Mouse (Mus musculus): Measurements from ENCODE around the gene Fbxo46. TPM values are rescaled to one million over a fixed set of nuclear protein-coding genes. Genes with fewer than 3 reads are reported as not detected.

The Fbxo46 gene
- 25.7 to 28.5 TPM (median 26.6 TPM) in 4 replicates for total RNA-seq (2023; ENCODE audit: inconsistent age)

GRCm38 (mm10) chr7:19119631-19120429, at the start of gene Fbxo46:
TSS of gene Fbxo46 (plus strand) at chr7:19119859.

GRCm38 (mm10) chr7:19075723-19076585, 43.7 kb upstream of the Fbxo46 start, which contains the start of gene Dmwd:
TSS of gene Dmwd (plus strand) at chr7:19076227.

GRCm38 (mm10) chr7:19083701-19084100, 36.0 kb upstream of the Fbxo46 start, which contains the start of gene Dmpk:
TSS of gene Dmpk (plus strand) at chr7:19083849.

GRCm38 (mm10) chr7:19094471-19094825, 25.2 kb upstream of the Fbxo46 start, which contains the start of gene Six5:
TSS of gene Six5 (plus strand) at chr7:19094594.

GRCm38 (mm10) chr7:19118028-19118771, 1.5 kb upstream of the Fbxo46 start, which contains the start of gene Gm4969:
TSS of gene Gm4969 (minus strand) at chr7:19118368.

GRCm38 (mm10) chr7:19148875-19149541, 29.3 kb downstream of the Fbxo46 start, which contains the start of gene Qpctl:
TSS of gene Qpctl (minus strand) at chr7:19149291.

GRCm38 (mm10) chr7:19149626-19150025, 30.0 kb downstream of the Fbxo46 start, which contains the start of gene Snrpd2:
TSS of gene Snrpd2 (plus strand) at chr7:19149722.

GRCm38 (mm10) chr7:19165656-19166423, 46.2 kb downstream of the Fbxo46 start, which contains the start of gene Gipr:
TSS of gene Gipr (minus strand) at chr7:19166127.

GRCm38 (mm10) chr7:19175708-19176515, 56.3 kb downstream of the Fbxo46 start, which contains the start of gene Eml2:
TSS of gene Eml2 (plus strand) at chr7:19176421.

Other genes starting within 250 kb of the Fbxo46 start
- 20.5 to 23.4 TPM (median 22.0 TPM) in 4 replicates for gene Pglyrp1, start 248.5 kb upstream of the Fbxo46 start, total RNA-seq (2023; ENCODE audit: inconsistent age)
- gene Ccdc61, start 209.4 kb upstream of the Fbxo46 start, total RNA-seq (2023; ENCODE audit: inconsistent age), result 17.6 to 25.4 TPM (median 23.2 TPM) in 4 replicates
- gene Nova2, start 194.0 kb upstream of the Fbxo46 start, total RNA-seq (2023; ENCODE audit: inconsistent age), result not detected in 4 replicates
- gene Nanos2, start 132.5 kb upstream of the Fbxo46 start, total RNA-seq (2023; ENCODE audit: inconsistent age), result not detected in 4 replicates
- 1.2 to 2.0 TPM (median 1.5 TPM) in 4 replicates for gene Mypop, start 128.6 kb upstream of the Fbxo46 start, total RNA-seq (2023; ENCODE audit: inconsistent age)
- gene Irf2bp1, start 115.8 kb upstream of the Fbxo46 start, total RNA-seq (2023; ENCODE audit: inconsistent age), result 28.5 to 35.3 TPM (median 33.8 TPM) in 4 replicates
- gene Foxa3, start 96.3 kb upstream of the Fbxo46 start, total RNA-seq (2023; ENCODE audit: inconsistent age), result not detected in 4 replicates
- gene Sympk, start 95.5 kb upstream of the Fbxo46 start, total RNA-seq (2023; ENCODE audit: inconsistent age), result 99.2 to 117 TPM (median 107 TPM) in 4 replicates
- gene Rsph6a, start 65.2 kb upstream of the Fbxo46 start, total RNA-seq (2023; ENCODE audit: inconsistent age), result 1.00 TPM in 1 of 4 replicates, not detected in the others
- gene Dmwd, start 43.6 kb upstream of the Fbxo46 start, total RNA-seq (2023; ENCODE audit: inconsistent age), result 19.7 to 23.8 TPM (median 21.4 TPM) in 4 replicates
- 15.9 to 23.2 TPM (median 19.0 TPM) in 4 replicates for gene Dmpk, start 36.0 kb upstream of the Fbxo46 start, total RNA-seq (2023; ENCODE audit: inconsistent age)
- 0.21 to 0.51 TPM (median 0.34 TPM) in 4 replicates for gene Six5, start 25.3 kb upstream of the Fbxo46 start, total RNA-seq (2023; ENCODE audit: inconsistent age)
- gene Gm4969, start 1.5 kb upstream of the Fbxo46 start, total RNA-seq (2023; ENCODE audit: inconsistent age), result 0.12 TPM in 1 of 4 replicates, not detected in the others
- gene Qpctl, start 29.4 kb downstream of the Fbxo46 start, total RNA-seq (2023; ENCODE audit: inconsistent age), result 10.1 to 12.4 TPM (median 10.5 TPM) in 4 replicates
- 91.1 to 103 TPM (median 97.6 TPM) in 4 replicates for gene Snrpd2, start 29.9 kb downstream of the Fbxo46 start, total RNA-seq (2023; ENCODE audit: inconsistent age)
- not detected in 4 replicates for gene Gipr, start 46.3 kb downstream of the Fbxo46 start, total RNA-seq (2023; ENCODE audit: inconsistent age)
- gene Eml2, start 56.6 kb downstream of the Fbxo46 start, total RNA-seq (2023; ENCODE audit: inconsistent age), result 20.8 to 29.3 TPM (median 27.0 TPM) in 4 replicates
- 0.16 TPM in 1 of 4 replicates, not detected in the others for gene Gpr4, start 92.7 kb downstream of the Fbxo46 start, total RNA-seq (2023; ENCODE audit: inconsistent age)
- 46.7 to 54.6 TPM (median 48.7 TPM) in 4 replicates for gene Opa3, start 108.5 kb downstream of the Fbxo46 start, total RNA-seq (2023; ENCODE audit: inconsistent age)
- gene Vasp, start 152.0 kb downstream of the Fbxo46 start, total RNA-seq (2023; ENCODE audit: inconsistent age), result 349 to 378 TPM (median 355 TPM) in 4 replicates
- 0.64 TPM in 1 of 4 replicates, not detected in the others for gene Ppm1n, start 160.2 kb downstream of the Fbxo46 start, total RNA-seq (2023; ENCODE audit: inconsistent age)
- gene Rtn2, start 162.8 kb downstream of the Fbxo46 start, total RNA-seq (2023; ENCODE audit: inconsistent age), result 0.24 TPM in 1 of 4 replicates, not detected in the others
- gene Fosb, start 190.2 kb downstream of the Fbxo46 start, total RNA-seq (2023; ENCODE audit: inconsistent age), result 2,334 to 3,047 TPM (median 2,835 TPM) in 4 replicates
- 66.5 to 73.8 TPM (median 68.8 TPM) in 4 replicates for gene Ercc1, start 224.9 kb downstream of the Fbxo46 start, total RNA-seq (2023; ENCODE audit: inconsistent age)
- 6.2 to 8.3 TPM (median 7.5 TPM) in 4 replicates for gene Cd3eap, start 239.6 kb downstream of the Fbxo46 start, total RNA-seq (2023; ENCODE audit: inconsistent age)
- 0.54 to 2.1 TPM (median 0.86 TPM) in 4 replicates for gene Ppp1r13l, start 239.9 kb downstream of the Fbxo46 start, total RNA-seq (2023; ENCODE audit: inconsistent age)

Data from B cell, adult (primary cell).